Mouse (Mus musculus): Measurements from ENCODE around the gene Lamc1. TPM values are rescaled to one million over a fixed set of nuclear protein-coding genes. Genes with fewer than 3 reads are reported as not detected.

Lamc1 gene
- polyA plus RNA-seq, 1 experiment: 6.2 TPM

DNA sequence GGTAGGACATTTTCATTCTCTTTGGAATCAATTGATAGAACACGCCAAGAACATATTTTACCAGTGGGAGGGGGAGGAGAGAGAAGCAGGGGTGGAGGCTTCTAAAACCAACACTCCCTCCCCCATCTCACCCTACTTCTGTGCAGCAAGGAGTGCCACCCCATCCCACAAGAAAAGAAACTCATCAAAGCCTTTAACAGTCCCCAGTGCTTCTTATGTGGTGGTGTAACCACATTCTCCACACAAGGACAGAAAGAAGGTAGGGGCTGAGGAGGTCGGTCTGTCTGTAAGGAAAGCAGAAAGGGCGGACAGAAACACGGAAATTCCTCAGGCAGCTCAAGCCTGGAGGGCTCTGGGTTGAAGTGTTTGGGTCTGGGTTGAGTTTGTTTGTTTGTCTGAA, 12.5 kb downstream of the Lamc1 start:
- no peak overlapping the region for H3K27ac ChIP-seq (ENCODE audit: control insufficient read depth, insufficient read depth, low read depth, low read length)
- no peaks in the 10 kb centered on the region for H3K27me3 ChIP-seq (ENCODE audit: control insufficient read depth, insufficient read depth, low read length)
- no peaks in the 10 kb centered on the region for H3K4me1 ChIP-seq (ENCODE audit: control insufficient read depth, insufficient read depth, low read length)
- no peak for TF ChIP-seq CTCF (IDR thresholded peaks at IDR 0.05; ENCODE audit: control insufficient read depth, insufficient read depth, insufficient replicate concordance, low read depth, low read length)
- TF ChIP-seq POLR2A (IDR thresholded peaks at IDR 0.05; ENCODE audit: control insufficient read depth, low read depth, low read length): no peak
- H3K4me3 ChIP-seq (ENCODE audit: control insufficient read depth, low read depth, low read length): no peak overlapping the region
- no peaks in the 10 kb centered on the region for H3K36me3 ChIP-seq (ENCODE audit: control insufficient read depth, insufficient read depth, low read length)

DNA sequence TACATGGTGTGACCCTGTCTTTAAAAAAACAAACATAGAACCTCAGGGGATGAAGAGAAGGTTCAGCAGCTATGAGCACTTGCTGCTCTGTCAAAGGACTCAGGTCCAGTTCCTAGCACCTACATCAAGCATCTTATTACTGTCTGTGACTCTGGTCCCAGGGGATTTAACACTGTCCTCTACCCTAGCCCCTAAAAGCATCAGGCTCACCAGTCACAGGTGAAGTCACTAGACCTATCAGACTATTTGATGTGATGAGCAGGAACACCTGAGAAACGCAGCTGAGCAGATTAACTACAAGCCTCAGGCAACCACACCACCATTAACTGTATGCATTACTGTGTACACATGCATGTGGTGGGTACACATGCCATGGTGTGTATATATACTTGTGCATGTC, 13.8 kb downstream of the Lamc1 start:
- Histone ChIP-seq H3K4me3 (ENCODE audit: control insufficient read depth, low read depth, low read length) (no peak overlapping the region), H3K27me3 (ENCODE audit: control insufficient read depth, insufficient read depth, low read length) (no peaks in the 10 kb centered on the region), H3K27ac (ENCODE audit: control insufficient read depth, insufficient read depth, low read depth, low read length) (no peak overlapping the region), H3K36me3 (ENCODE audit: control insufficient read depth, insufficient read depth, low read length) (no peaks in the 10 kb centered on the region), H3K4me1 (ENCODE audit: control insufficient read depth, insufficient read depth, low read length) (no peaks in the 10 kb centered on the region)
- TF ChIP-seq POLR2A (IDR thresholded peaks at IDR 0.05; ENCODE audit: control insufficient read depth, low read depth, low read length) (no peak), CTCF (IDR thresholded peaks at IDR 0.05; ENCODE audit: control insufficient read depth, insufficient read depth, insufficient replicate concordance, low read depth, low read length) (no peak)

DNA sequence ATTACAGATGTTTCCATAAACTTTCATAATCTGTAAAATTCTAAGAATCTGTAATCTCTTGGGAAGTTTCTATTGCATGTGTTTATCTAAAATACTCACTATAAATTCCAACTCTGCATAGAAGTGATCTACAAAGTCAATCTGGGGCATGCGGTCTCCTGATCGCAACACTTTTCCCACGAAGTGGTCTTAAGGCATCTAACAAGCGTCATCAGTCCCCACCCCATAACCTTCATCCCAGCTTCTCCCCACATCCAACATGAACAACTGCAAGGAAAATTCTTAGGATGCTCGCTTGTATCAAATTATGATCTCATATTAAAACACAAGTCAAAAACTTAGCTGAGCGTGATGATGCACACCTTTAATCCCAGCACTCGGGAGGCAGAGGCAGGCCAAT, 14.3 kb downstream of the Lamc1 start:
- no peaks in the 10 kb centered on the region for H3K27me3 ChIP-seq (ENCODE audit: control insufficient read depth, insufficient read depth, low read length)
- H3K36me3 ChIP-seq (ENCODE audit: control insufficient read depth, insufficient read depth, low read length): no peaks in the 10 kb centered on the region
- TF ChIP-seq POLR2A (IDR thresholded peaks at IDR 0.05; ENCODE audit: control insufficient read depth, low read depth, low read length) (no peak), CTCF (IDR thresholded peaks at IDR 0.05; ENCODE audit: control insufficient read depth, insufficient read depth, insufficient replicate concordance, low read depth, low read length) (no peak)
- no peak overlapping the region for H3K27ac ChIP-seq (ENCODE audit: control insufficient read depth, insufficient read depth, low read depth, low read length)
- H3K4me1 ChIP-seq (ENCODE audit: control insufficient read depth, insufficient read depth, low read length): no peaks in the 10 kb centered on the region
- H3K4me3 ChIP-seq (ENCODE audit: control insufficient read depth, low read depth, low read length): no peak overlapping the region

DNA sequence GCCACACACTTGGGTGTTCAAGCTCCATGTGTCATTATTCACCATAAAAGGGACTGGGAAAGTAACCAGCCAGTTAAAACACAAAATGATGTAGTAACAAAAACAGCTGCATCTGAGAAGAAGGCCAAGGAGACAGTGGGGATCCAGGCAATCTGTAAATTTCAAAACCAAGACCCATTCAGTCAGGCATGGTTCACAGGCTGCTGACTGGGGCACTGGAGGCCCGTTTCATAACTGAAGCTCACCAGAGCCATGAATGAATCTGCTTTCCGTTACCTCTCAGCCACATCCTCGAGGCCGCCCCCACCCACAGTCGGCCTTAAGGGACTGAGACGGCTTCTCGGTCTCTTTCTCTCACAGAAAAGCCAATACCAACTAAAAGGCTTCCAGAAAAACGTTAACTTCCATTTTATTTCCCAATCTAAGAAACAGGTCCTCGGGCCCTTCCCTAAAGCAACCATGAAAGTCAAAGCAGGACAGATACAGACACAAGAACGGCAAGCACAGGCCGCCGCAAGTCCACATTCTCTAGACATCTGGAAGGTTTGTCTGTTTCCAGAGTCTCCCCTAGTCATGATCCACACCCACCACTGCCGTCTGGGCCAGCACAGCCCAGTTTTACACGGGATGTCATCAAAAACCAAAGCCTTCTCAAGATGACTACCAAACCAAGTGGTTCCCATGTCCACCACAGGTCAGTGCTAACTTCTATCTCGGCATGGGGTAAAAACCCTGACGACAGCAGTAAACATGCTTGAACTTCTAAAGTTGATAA, 14.9 kb downstream of the Lamc1 start:
- Histone ChIP-seq H3K27me3 (ENCODE audit: control insufficient read depth, insufficient read depth, low read length) (no peaks in the 10 kb centered on the region), H3K4me1 (ENCODE audit: control insufficient read depth, insufficient read depth, low read length) (no peaks in the 10 kb centered on the region), H3K4me3 (ENCODE audit: control insufficient read depth, low read depth, low read length) (no peak overlapping the region), H3K27ac (ENCODE audit: control insufficient read depth, insufficient read depth, low read depth, low read length) (no peak overlapping the region), H3K36me3 (ENCODE audit: control insufficient read depth, insufficient read depth, low read length) (no peaks in the 10 kb centered on the region)
- TF ChIP-seq POLR2A (IDR thresholded peaks at IDR 0.05; ENCODE audit: control insufficient read depth, low read depth, low read length) (no peak), CTCF (IDR thresholded peaks at IDR 0.05; ENCODE audit: control insufficient read depth, insufficient read depth, insufficient replicate concordance, low read depth, low read length) (no peak)

DNA sequence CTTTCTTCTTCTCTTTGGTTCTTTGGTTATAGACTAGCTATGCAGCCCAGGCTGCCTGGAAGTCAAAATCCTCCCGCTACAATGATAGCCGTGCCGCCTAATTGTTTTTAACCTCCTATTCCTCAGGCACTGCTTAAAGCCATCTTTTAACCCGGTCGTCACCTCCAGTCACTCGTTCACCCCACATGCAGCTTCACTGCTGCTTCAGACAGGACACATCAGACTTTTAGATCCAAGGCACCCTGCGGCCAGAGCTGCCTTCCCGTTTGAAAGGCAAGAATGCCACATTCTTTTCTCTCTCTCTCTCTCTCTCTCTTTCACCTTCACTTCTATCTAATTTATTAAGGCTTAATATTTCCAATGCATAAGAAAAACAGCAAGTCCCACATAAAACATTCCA, 15.6 kb downstream of the Lamc1 start:
- Histone ChIP-seq H3K36me3 (ENCODE audit: control insufficient read depth, insufficient read depth, low read length) (no peaks in the 10 kb centered on the region), H3K27me3 (ENCODE audit: control insufficient read depth, insufficient read depth, low read length) (no peaks in the 10 kb centered on the region), H3K4me3 (ENCODE audit: control insufficient read depth, low read depth, low read length) (no peak overlapping the region), H3K4me1 (ENCODE audit: control insufficient read depth, insufficient read depth, low read length) (no peaks in the 10 kb centered on the region), H3K27ac (ENCODE audit: control insufficient read depth, insufficient read depth, low read depth, low read length) (no peak overlapping the region)
- TF ChIP-seq POLR2A (IDR thresholded peaks at IDR 0.05; ENCODE audit: control insufficient read depth, low read depth, low read length) (no peak), CTCF (IDR thresholded peaks at IDR 0.05; ENCODE audit: control insufficient read depth, insufficient read depth, insufficient replicate concordance, low read depth, low read length) (no peak)

DNA sequence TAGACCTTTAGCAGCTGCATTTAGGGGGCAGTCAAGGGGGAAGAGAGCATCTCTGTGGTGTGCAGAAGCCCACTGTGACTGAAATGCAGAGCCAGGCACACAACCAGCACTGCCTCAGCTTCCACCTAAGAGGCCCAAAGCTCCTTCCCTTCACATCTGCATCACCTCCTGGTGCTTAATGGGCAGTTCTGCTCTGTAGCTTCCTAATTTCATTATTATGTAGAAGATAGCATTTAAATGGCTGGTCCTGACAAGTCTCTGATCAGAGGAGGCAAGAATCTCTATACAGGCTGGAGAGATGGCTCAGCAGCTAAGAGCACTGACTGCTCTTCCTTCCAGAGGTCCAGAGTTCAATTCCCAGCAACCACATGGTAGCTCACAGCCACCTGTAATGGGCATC, 16.3 kb downstream of the Lamc1 start:
- H3K36me3 ChIP-seq (ENCODE audit: control insufficient read depth, insufficient read depth, low read length): no peaks in the 10 kb centered on the region
- no peak for TF ChIP-seq POLR2A (IDR thresholded peaks at IDR 0.05; ENCODE audit: control insufficient read depth, low read depth, low read length)
- no peak for TF ChIP-seq CTCF (IDR thresholded peaks at IDR 0.05; ENCODE audit: control insufficient read depth, insufficient read depth, insufficient replicate concordance, low read depth, low read length)
- no peak overlapping the region for H3K4me3 ChIP-seq (ENCODE audit: control insufficient read depth, low read depth, low read length)
- H3K27ac ChIP-seq (ENCODE audit: control insufficient read depth, insufficient read depth, low read depth, low read length): no peak overlapping the region
- H3K4me1 ChIP-seq (ENCODE audit: control insufficient read depth, insufficient read depth, low read length): no peaks in the 10 kb centered on the region; the same call in 1 of the 2 replicates
- no peaks in the 10 kb centered on the region for H3K27me3 ChIP-seq (ENCODE audit: control insufficient read depth, insufficient read depth, low read length)

DNA sequence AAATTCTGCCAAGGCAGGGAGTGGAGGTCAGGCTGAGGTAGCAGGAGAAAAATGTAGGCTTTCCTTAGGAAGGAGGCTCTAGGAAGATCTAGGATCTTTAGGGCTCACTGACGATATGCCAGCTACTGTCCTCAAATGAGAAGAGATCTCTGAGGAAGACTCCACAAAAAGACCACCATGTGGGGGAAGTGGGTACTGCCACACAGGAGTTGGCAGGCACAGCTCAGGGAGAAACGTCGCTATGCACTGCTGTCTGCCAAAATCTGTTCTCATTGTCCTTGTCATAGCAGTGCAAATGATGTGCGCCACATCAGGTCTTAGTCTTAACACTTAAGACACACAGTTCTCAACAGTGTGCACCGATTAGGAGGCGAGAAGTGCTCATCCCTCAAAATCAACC, 17.5 kb downstream of the Lamc1 start:
- H3K27me3 ChIP-seq (ENCODE audit: control insufficient read depth, insufficient read depth, low read length): no peaks in the 10 kb centered on the region
- H3K27ac ChIP-seq (ENCODE audit: control insufficient read depth, insufficient read depth, low read depth, low read length): no peak overlapping the region
- H3K36me3 ChIP-seq (ENCODE audit: control insufficient read depth, insufficient read depth, low read length): no peaks in the 10 kb centered on the region
- no peak for TF ChIP-seq POLR2A (IDR thresholded peaks at IDR 0.05; ENCODE audit: control insufficient read depth, low read depth, low read length)
- no peak for TF ChIP-seq CTCF (IDR thresholded peaks at IDR 0.05; ENCODE audit: control insufficient read depth, insufficient read depth, insufficient replicate concordance, low read depth, low read length)
- H3K4me3 ChIP-seq (ENCODE audit: control insufficient read depth, low read depth, low read length): no peak overlapping the region
- no peaks in the 10 kb centered on the region; the same call in 1 of the 2 replicates for H3K4me1 ChIP-seq (ENCODE audit: control insufficient read depth, insufficient read depth, low read length)

Data from testis, adult 2 months (tissue).